Mouse (Mus musculus) neutrophil, adult 5-6 weeks (primary cell): ENCODE results near the gene 2810408A11Rik. TPM values are rescaled to one million over a fixed set of nuclear protein-coding genes. Genes with fewer than 3 reads are reported as not detected.

ENCODE experiments used
- ATAC-seq: fragments of 151-379, 151-347 bp; 2 replicates; pipeline ENCODE4 v1.8.0; 2017; ENCODE audit warnings: mild to moderate bottlenecking, moderate TSS enrichment; ENCODE audit not compliant: insufficient number of reproducible peaks, poor library complexity, low FRiP score, severe bottlenecking; ENCODE audit errors: extremely low read depth
- total RNA-seq: library from RNA; stranded (forward); fragments of 200-1000 nt; gene quantifications from 2 replicates; pipeline ENCODE4 v1.2.3, GENCODE M21; 2017

The 2810408A11Rik gene
- total RNA-seq, 1 experiment from 2014 or later: 2.8 TPM

DNA sequence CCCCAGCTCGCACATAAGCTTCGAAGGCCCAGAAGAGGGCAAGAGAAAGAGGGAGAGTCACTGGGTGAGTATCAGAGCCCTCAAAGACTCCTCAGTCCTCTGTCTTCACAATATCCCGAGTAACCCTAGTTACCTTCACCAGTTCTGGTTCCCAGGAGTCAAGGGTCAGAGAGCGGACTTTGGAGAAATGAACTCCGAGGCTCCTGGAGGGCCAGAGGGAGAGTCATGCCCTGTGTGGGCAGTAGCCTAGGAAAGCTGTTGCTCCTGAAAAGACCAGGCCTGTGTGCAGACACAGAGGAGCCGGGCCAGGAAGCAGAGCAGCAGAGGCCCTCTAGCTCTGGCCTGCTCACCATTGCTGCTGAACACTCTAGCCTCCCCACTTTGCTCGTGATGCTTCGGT is 16.1 kb downstream of the 2810408A11Rik start:
- no peak for ATAC-seq

DNA sequence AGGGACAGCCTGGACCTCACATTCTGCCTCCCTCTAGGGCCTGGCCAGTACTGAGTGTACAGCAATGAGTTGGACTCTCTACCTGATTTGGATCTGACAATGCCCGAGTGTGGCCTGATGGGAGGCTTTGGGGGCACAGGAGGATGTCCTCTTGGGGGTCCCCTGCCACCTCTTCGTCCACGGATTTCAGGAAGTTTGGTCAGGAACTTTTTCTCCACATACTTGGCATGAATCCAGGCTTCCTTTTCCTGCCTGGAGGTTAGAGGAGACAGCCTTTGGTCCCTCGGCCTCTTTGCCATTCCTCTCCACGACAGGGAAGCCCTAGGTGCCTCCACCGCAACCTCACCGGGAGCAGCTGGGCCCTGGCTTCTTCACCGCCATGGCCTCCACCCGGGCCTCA is 16.5 kb downstream of the 2810408A11Rik start:
- no peak for ATAC-seq

DNA sequence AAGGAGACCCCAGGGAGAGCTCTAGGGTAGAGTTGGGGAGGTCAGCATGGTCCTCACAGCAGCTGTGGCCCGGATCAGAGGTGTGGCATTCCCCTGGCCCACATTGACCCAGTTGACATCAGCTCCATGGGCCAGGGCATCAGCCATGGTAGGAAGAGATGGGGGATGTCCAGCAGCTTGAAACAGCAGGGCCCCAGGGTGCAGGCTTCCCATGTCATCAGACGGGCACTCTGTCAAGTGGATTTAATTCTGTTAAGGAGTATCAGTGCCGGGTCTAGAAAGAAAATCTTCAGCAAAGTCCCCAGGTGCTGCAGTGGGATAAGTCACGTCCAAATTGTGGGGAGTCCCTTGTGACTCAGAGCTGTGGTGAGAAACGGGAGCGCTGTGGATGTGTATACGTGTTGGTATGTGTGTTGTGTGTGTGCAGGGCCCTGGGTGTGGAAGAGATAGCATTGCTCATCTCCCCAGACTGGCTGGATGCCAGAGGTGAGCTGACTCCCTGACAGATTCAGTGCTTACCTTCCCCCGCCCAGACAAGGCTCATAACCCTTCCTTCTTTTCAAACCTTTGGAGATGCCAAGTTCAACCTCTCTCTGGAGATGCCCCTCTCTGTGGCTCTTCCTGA is 17.1 kb downstream of the 2810408A11Rik start:
- ATAC-seq: no peak

DNA sequence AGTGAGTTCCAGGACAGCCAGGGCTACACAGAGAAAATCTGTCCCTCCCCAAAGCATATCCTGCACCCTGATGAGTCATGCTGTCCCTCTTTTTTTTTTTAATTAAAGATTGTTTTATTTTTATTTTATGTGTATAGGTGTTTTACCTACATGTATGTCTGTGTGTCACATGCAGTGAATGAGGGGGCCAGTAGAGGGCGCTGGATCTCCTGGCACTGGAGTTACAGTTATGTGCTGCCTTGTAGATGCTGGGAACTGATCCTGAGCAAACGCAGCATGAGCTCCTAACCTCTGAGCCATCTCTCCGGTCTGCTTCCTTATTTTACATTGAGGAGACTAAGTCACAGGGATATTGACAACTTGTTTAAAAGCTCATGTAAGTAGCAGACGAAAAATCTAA is 17.7 kb downstream of the 2810408A11Rik start:
- ATAC-seq: no peak

DNA sequence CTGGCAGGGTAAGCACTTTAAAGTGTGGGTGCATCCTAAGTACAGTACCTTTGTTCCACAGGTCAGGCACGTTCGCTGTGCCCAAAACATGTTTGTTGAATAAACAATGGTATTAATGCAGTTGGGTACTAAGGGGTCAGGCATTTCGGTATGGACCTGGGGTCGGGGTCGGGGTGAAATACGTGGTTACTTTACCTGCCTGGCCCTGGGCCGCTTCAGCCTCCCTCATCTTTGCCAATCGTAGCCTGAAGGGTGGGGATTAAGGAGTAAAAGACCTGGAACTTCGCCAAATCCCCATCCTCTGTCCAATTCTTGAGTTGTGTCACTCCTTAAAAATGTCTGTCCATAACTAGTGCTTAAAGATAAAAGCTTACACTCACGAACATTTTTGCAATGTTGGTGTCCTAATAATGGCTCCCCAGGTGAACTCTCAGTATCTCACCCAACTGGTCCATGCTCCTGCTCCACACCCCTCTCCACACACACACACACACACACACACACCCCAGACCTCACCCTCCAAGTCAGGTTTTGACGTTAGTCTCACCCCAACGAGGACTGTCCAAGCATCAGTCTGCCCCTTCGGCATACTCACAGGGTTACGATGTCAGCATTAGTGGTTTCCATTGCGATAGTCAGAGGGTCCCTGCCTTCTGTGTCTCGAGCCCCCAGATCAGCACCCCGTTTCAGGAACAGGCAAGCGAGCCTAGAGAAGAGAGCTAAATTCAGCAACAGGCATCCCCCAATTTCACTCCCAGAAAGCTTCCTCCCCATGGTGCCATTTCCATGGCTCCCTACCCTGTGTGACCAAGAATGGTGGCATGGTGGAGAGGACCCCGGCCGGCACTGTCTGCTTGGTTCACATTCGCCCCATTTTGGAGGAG is 18.8 kb downstream of the 2810408A11Rik start:
- no peak for ATAC-seq

DNA sequence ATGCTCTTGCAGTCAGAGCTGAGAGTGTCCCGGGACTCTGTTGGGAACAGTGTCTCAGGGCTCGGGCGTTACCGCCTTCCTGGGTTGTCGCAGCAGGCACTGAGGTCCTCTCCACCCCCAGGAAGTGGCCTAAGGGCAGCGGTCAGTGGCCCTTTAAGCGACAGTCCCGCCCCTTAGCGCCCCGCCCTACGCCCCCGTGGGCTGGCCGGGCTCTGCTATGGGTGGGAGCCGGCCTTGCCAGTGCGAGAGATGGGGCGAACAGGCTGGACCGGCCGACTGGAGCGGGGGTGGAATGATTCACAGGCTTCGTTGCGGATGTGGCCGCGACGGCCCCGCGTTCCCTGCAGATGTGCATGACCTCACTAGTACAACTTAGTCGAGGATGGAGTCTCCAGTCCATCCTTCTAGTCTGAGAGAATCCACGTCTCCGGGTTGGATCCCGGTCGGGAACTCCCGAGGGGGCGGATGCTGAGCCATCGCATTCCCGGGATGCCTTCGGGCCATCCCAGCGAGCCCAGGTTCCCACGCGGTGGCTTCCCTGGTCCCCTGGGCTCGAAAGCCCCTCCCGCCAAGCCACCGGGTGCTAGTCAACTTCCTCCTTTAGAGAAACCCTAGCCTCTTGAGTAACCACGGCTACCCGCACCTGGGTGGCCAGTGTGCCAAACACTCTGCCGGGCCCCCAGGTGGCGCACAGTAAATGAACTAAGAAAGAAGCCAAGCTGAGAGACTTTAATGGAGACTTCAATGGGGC is 19.8 kb downstream of the 2810408A11Rik start, which contains the start of gene Kctd11:
Kctd11 (minus strand) TSS at position 554 of the 751 bp plus-strand sequence.
- ATAC-seq: peak; percentile 80

DNA sequence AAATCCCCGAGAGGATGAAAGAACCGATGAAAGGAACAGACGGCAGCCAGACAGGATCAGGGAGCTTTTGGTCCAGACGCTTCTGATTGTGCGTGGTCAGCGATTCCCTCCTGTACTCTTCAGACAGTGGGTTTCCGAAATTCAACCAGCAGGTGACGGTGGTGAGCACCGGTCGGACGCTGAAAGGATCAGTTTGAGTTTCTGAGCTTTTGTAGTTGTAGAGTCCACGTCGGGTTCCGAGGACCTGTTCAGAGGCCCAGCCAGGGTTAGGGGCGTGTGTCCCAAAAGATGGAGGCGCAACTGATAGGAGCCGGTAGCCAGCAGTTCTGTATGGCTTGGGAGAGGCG is 20.3 kb downstream of the 2810408A11Rik start:
- ATAC-seq: peak; percentile 35; the same call in 1 of the 2 replicates

DNA sequence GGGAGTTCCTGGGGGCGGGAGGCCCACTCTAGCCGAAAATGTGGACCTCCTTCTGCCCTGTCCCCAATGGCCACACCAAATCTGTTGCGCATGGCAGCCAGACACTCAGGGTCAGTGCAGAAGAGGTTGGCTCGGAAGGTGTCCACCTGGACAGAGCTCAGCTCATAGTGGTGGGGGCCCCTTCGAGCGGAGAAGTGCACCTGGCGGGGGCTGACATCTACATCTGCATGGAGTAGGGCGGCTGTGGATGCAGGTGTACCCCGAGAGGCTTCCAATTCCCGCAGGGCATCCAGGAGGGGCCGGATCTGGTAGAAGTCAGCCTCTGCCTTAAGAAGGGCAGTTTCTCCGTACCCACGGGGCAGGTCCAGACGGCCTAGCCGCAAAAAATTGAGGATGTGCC is 21.1 kb downstream of the 2810408A11Rik start:
- ATAC-seq: no peak

DNA sequence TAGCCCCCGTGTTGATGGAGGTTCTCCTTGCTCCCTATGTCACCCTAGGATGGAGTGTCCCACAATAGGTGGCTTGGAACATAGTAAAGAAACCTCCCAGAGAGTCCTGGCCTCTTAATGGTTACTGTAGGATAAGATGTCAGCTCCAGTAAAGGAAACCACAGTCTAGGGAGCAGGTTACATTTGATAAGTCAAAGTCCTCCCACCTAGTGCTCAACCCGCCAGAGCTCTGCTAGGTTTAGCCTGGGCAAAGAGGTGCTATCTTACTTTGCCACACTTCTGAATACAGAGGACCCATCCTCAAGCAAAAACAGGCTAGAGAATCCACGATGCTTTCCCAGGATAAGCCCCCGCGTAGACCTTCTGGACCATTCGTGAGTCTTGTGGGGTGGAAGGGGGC is 21.8 kb downstream of the 2810408A11Rik start:
- ATAC-seq: no peak

DNA sequence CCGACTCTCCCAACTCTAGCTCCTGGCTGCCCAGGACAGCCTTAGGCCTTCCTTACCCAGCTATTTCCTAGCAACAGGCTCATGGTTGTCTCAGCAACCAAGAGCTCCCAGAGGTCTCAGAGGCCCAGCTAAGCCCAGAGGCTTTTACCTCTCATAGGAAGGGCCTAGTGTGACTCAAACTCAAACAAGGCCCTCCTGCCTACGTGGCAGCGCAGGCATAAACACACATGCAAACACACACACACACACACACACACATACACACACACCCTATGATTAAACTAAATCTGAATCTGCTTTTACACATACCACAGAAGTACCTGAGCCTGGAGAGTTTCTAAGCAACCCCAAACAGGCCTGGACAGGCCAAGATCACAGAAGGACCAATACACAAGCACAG is 22.4 kb downstream of the 2810408A11Rik start:
- no peak for ATAC-seq

DNA sequence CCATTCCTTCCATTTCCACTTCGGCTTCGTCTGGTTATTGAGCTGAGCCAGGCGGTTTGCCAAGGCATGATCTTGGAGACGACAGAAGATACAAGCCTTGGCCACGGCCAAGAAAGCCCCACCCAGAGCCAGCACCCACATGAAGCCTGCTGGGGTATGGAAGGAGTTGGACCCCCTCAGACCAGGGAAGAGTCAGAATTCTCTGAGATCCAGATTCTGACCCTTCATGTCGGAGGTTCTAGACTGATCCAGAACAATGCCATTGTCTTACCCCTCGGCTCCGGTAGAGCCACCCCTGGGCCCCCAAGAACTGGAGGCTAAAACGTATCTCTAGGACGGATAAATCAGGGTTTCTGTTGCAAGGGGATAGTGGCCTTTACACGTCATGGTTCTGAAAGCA is 22.9 kb downstream of the 2810408A11Rik start, which contains the start of gene Tmem95:
Tmem95 (minus strand) TSS at position 141 of the 400 bp plus-strand sequence.
- no peak for ATAC-seq

DNA sequence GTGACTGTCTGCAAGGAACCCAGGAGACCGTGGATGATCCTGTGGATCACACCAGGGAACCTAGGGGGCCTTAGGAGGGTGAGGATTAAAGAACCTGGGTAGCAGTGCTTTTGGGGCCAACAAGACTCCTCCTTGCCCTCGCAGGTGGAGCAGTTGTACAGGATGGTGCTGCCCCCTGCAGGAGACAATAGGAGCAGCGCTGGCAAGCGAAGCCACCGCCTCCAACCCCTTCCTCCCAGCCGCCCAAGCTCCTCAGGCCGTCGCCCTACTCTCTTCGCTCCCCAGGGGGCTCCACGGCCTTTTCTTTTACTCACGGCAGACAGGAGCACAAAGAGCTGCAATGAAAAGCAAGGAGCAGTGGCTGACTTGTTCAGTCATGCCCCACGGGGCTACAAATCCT is 23.9 kb downstream of the 2810408A11Rik start:
- ATAC-seq: peak; percentile 58

DNA sequence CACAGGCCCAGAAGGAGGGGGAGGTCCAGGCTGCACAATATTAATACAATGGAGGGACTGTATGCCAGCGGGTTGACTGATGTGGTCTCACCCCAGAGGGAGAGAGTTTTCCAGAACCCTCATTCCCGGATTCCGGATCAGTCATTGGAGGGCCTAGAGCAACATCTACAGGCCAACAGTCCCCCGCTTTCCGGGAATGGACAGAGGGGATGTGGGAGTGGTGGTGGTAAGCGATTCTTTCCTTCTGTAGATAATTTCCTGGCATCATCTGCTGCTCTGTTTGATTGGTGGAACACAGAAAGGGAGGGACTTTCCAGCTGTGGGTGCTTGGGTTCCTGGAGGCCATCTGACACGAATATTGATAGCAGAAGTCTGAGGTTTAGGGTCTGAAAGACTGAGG is 24.6 kb downstream of the 2810408A11Rik start:
- no peak for ATAC-seq

DNA sequence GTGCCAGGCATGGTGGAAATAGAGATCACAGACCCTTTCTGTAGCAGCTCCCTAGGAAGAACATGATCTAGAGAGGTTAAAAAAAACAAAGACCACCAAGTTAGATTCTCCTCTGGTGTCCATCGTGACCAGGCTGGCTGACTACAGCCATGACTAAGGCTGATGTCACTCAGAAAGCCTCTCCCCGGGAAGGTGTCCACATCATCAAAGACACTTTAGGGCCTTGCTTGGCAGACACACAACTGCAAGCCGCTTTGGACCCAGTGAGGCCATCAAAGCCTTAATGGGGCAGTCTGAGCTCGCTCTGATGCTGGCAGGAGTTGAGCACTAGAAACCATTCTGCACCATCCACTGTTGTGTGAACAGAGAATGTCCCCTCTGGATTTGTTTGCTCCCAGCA is 28.3 kb downstream of the 2810408A11Rik start:
- ATAC-seq: no peak

DNA sequence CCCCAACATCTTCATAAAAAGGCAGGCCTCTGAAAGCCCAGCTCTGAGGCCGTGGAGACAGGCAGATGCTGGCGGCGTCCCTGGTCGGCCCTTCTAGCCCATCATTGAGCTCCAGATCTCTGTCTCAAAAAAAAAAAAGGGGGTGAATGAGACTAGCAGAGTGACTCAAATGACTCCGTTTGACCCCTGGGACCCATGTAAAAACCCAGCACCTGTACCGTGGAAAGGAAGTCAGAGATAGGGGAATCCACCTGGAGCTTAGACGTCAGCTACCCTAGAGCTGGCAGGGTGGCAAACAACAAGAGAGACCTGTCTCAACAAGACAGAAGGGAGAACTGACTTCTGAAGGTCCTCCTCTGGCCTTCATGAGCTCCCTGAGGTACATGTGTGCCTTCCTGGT is 29.0 kb downstream of the 2810408A11Rik start:
- no peak for ATAC-seq

DNA sequence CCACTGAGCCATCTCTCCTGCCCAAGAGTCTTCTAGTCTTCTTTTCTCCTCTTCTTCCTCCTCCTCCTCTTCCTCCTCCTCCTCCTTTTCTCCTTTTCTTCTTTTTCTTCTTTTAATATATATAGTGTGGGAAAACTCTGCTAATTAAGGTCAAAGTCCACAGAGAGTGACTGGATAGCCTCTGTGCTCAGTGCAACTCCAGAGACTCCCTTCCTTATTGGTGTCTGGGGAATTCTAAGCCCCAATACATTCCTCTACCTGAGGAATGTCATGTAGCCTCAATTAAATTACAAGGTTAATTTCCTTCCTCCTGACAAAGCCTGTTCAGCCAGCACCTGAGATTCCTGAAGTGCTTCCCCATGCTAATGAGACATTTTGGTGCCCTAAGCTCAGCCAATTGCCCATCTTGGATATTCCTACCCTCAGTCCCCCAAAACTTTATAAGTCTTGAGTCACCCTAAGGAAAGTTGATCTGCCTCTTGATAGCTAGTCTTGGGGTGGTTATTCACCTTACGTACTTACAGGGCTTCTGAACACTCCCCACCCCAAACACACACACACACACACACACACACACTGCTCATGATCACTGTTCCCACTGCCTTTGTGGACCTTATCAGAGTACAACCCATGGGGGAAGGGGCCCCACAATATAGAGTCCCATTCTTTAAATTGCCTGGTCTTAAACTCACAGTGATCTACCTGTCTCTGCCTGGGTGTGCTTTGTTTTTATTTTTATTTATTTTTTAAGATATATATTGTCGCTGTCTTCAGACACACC is 30.3 kb downstream of the 2810408A11Rik start:
- ATAC-seq: no peak

DNA sequence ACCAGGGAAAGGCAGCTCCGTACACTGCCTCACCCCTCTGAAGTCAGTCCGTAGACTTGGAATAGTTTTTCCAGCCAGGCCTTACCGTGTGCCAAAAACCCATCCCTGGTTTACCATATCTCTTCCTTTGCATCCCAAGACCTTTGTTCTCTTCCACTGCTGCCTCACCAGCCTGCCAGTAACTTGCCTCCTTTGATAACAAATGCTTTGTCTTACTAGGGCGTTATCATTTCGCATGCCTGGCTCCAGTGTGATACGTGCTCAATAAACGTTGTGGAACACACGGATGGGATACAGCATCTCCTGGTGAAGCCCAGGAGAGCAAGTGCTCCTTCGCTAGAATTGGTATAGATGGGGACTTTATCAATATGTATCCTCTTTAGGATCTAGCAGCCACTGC is 33.5 kb downstream of the 2810408A11Rik start:
- ATAC-seq: no peak

DNA sequence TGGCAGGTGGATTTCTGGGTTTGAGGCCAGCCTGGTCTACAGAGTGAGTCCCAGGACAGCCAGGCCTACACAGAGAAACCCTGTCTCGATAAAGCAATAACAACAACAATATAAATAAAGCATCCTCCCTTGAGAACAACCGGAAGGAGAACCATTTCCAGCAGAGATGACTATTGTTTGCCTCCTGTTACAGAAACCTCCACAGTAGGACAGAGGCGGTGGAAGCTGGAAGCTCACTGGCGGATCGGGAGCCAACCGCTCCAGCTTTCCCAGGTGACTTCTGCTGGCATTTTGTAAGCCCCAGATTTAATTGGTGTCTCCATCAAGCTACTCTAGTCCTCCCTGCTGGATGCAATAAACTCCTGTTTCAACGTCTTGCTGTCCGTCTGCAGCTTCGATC is 35.2 kb downstream of the 2810408A11Rik start:
- ATAC-seq: no peak
